Mouse (Mus musculus): Measurements from ENCODE around the gene 9530003J23Rik. TPM values are rescaled to one million over a fixed set of nuclear protein-coding genes. Genes with fewer than 3 reads are reported as not detected.
A peak's percentile ranks its signal among the peaks of the same experiment; 100 is the strongest.
"Not testable (repeated sequence)": the region's sequence is repeated elsewhere in the genome, so short reads cannot be mapped to it uniquely, and the experiment has no call there.

9530003J23Rik gene
- polyA plus RNA-seq, 1 experiment from 2014 or later = not detected

- peaks cover 19% of the 10 kb centered on the region for H3K4me1 ChIP-seq
- peak overlapping the region; percentile 82 for H3K9ac ChIP-seq (replicated peaks)
- WGBS = 0% methylated on average over 9 of the region's 9 CpGs
- H3K27me3 ChIP-seq (replicated peaks) = no peaks in the 10 kb centered on the region
- H3K36me3 ChIP-seq = peaks cover 30% of the 10 kb centered on the region
- peak overlapping the region; percentile 98 for H3K27ac ChIP-seq (replicated peaks)
- H3K9me3 ChIP-seq (replicated peaks) = no peaks in the 10 kb centered on the region
- ATAC-seq (ENCODE audit: low FRiP score) = peak; percentile 59; the same call in 1 of the 2 replicates
- H3K4me2 ChIP-seq = peak overlapping the region; percentile 89
- H3K4me3 ChIP-seq (replicated peaks) = peak overlapping the region; percentile 61
Observed at GRCm38 (mm10) chr10:117223758-117224101, 14.8 kb downstream of the 9530003J23Rik start.

- peaks cover 39% of the 10 kb centered on the region for H3K36me3 ChIP-seq
- H3K9ac ChIP-seq (replicated peaks) = no peak overlapping the region
- no peaks in the 10 kb centered on the region for H3K9me3 ChIP-seq (replicated peaks)
- H3K27me3 ChIP-seq (replicated peaks) = no peaks in the 10 kb centered on the region
- no peak overlapping the region for H3K27ac ChIP-seq (replicated peaks)
- 73% methylated on average over 3 of the region's 3 CpGs for WGBS
- ATAC-seq (ENCODE audit: low FRiP score) = no peak
- peak overlapping the region; percentile 89 for H3K4me2 ChIP-seq
- peaks cover 19% of the 10 kb centered on the region for H3K4me1 ChIP-seq
- no peak overlapping the region for H3K4me3 ChIP-seq (replicated peaks)
Observed at GRCm38 (mm10) chr10:117222821-117223220, 15.7 kb downstream of the 9530003J23Rik start.

GRCm38 (mm10) chr10:117218351-117218750 is 20.2 kb downstream of the 9530003J23Rik start:
- no peak overlapping the region for H3K9ac ChIP-seq (replicated peaks)
- no peak overlapping the region for H3K4me3 ChIP-seq (replicated peaks)
- H3K36me3 ChIP-seq = peaks cover 73% of the 10 kb centered on the region
- no peak for ATAC-seq (ENCODE audit: low FRiP score)
- no peak overlapping the region for H3K4me2 ChIP-seq
- peaks cover 9% of the 10 kb centered on the region for H3K4me1 ChIP-seq
- 94% methylated on average over 8 of the region's 8 CpGs for WGBS
- no peaks in the 10 kb centered on the region for H3K9me3 ChIP-seq (replicated peaks)
- H3K27me3 ChIP-seq (replicated peaks) = no peaks in the 10 kb centered on the region
- no peak overlapping the region for H3K27ac ChIP-seq (replicated peaks)

GRCm38 (mm10) chr10:117217246-117217840 is 21.2 kb downstream of the 9530003J23Rik start:
- Histone ChIP-seq H3K4me3 (replicated peaks) (no peak overlapping the region), H3K27ac (replicated peaks) (no peak overlapping the region), H3K4me1 (no peaks in the 10 kb centered on the region), H3K27me3 (replicated peaks) (no peaks in the 10 kb centered on the region), H3K36me3 (peaks cover 74% of the 10 kb centered on the region), H3K9ac (replicated peaks) (no peak overlapping the region), H3K4me2 (no peak overlapping the region), H3K9me3 (replicated peaks) (no peaks in the 10 kb centered on the region)
- 81% methylated on average over 20 of the region's 20 CpGs for WGBS
- ATAC-seq (ENCODE audit: low FRiP score) = no peak

- Histone ChIP-seq H3K9me3 (replicated peaks) (no peaks in the 10 kb centered on the region), H3K4me3 (replicated peaks) (no peak overlapping the region), H3K4me2 (no peak overlapping the region), H3K4me1 (no peaks in the 10 kb centered on the region), H3K36me3 (peaks cover 68% of the 10 kb centered on the region), H3K27me3 (replicated peaks) (no peaks in the 10 kb centered on the region), H3K9ac (replicated peaks) (no peak overlapping the region), H3K27ac (replicated peaks) (no peak overlapping the region)
- WGBS = 69% methylated on average over 5 of the region's 5 CpGs
- ATAC-seq (ENCODE audit: low FRiP score) = no peak
Observed at GRCm38 (mm10) chr10:117216793-117217192, 21.7 kb downstream of the 9530003J23Rik start.

GRCm38 (mm10) chr10:117216132-117216495 is 22.4 kb downstream of the 9530003J23Rik start:
- H3K9me3 ChIP-seq (replicated peaks) = no peaks in the 10 kb centered on the region
- H3K4me2 ChIP-seq = no peak overlapping the region
- H3K4me1 ChIP-seq = no peaks in the 10 kb centered on the region
- H3K27ac ChIP-seq (replicated peaks) = no peak overlapping the region
- H3K36me3 ChIP-seq = peaks cover 61% of the 10 kb centered on the region
- no peak for ATAC-seq (ENCODE audit: low FRiP score)
- H3K4me3 ChIP-seq (replicated peaks) = no peak overlapping the region
- no peak overlapping the region for H3K9ac ChIP-seq (replicated peaks)
- WGBS = 97% methylated on average over 9 of the region's 9 CpGs
- no peaks in the 10 kb centered on the region for H3K27me3 ChIP-seq (replicated peaks)

- Histone ChIP-seq H3K4me1 (no peaks in the 10 kb centered on the region), H3K4me2 (no peak overlapping the region), H3K9me3 (replicated peaks) (no peaks in the 10 kb centered on the region), H3K9ac (replicated peaks) (no peak overlapping the region), H3K27ac (replicated peaks) (no peak overlapping the region), H3K27me3 (replicated peaks) (no peaks in the 10 kb centered on the region), H3K4me3 (replicated peaks) (no peak overlapping the region), H3K36me3 (peaks cover 57% of the 10 kb centered on the region)
- no peak for ATAC-seq (ENCODE audit: low FRiP score)
- WGBS = 93% methylated on average over 25 of the region's 25 CpGs
Observed at GRCm38 (mm10) chr10:117215409-117216131, 22.9 kb downstream of the 9530003J23Rik start.

- Histone ChIP-seq H3K4me1 (peaks cover 5% of the 10 kb centered on the region; the same call in 1 of the 2 replicates), H3K36me3 (peaks cover 19% of the 10 kb centered on the region), H3K9ac (replicated peaks) (no peak overlapping the region), H3K27me3 (replicated peaks) (no peaks in the 10 kb centered on the region), H3K9me3 (replicated peaks) (no peaks in the 10 kb centered on the region), H3K27ac (replicated peaks) (no peak overlapping the region), H3K4me2 (no peak overlapping the region), H3K4me3 (replicated peaks) (no peak overlapping the region)
- 92% methylated on average over 6 of the region's 6 CpGs for WGBS
- no peak for ATAC-seq (ENCODE audit: low FRiP score)
Observed at GRCm38 (mm10) chr10:117211023-117211422, 27.5 kb downstream of the 9530003J23Rik start.

GRCm38 (mm10) chr10:117209469-117209938 is 29.0 kb downstream of the 9530003J23Rik start:
- ATAC-seq (ENCODE audit: low FRiP score) = peak; percentile 67; the same call in 1 of the 2 replicates
- Histone ChIP-seq H3K9ac (replicated peaks) (no peak overlapping the region), H3K4me2 (peak overlapping the region; percentile 53), H3K4me1 (peaks cover 5% of the 10 kb centered on the region; the same call in 1 of the 2 replicates), H3K9me3 (replicated peaks) (no peaks in the 10 kb centered on the region), H3K27me3 (replicated peaks) (no peaks in the 10 kb centered on the region), H3K27ac (replicated peaks) (no peak overlapping the region), H3K4me3 (replicated peaks) (peak overlapping the region; percentile 26), H3K36me3 (peaks cover 4% of the 10 kb centered on the region)
- 17% methylated on average over 11 of the region's 11 CpGs for WGBS

GRCm38 (mm10) chr10:117208787-117209186 is 29.7 kb downstream of the 9530003J23Rik start:
- not testable (repeated sequence) for H3K4me1 ChIP-seq; H3K9me3 ChIP-seq (replicated peaks); H3K4me2 ChIP-seq; H3K27me3 ChIP-seq (replicated peaks); H3K9ac ChIP-seq (replicated peaks); ATAC-seq (ENCODE audit: low FRiP score); H3K36me3 ChIP-seq; H3K27ac ChIP-seq (replicated peaks); H3K4me3 ChIP-seq (replicated peaks)
- WGBS = 86% methylated on average over 6 of the region's 6 CpGs

- ATAC-seq (ENCODE audit: low FRiP score) = no peak
- WGBS = 62% methylated on average over 15 of the region's 15 CpGs
Observed at GRCm38 (mm10) chr10:117208221-117208620, 30.3 kb downstream of the 9530003J23Rik start.

GRCm38 (mm10) chr10:117206070-117206469 is 32.4 kb downstream of the 9530003J23Rik start:
- no peak overlapping the region for H3K4me3 ChIP-seq (replicated peaks)
- no peak overlapping the region for H3K9ac ChIP-seq (replicated peaks)
- H3K4me1 ChIP-seq = peaks cover 5% of the 10 kb centered on the region; the same call in 1 of the 2 replicates
- no peak for ATAC-seq (ENCODE audit: low FRiP score)
- H3K9me3 ChIP-seq (replicated peaks) = no peaks in the 10 kb centered on the region
- 94% methylated on average over 3 of the region's 3 CpGs for WGBS
- no peak overlapping the region for H3K27ac ChIP-seq (replicated peaks)
- no peak overlapping the region for H3K4me2 ChIP-seq
- no peaks in the 10 kb centered on the region for H3K27me3 ChIP-seq (replicated peaks)
- H3K36me3 ChIP-seq = no peaks in the 10 kb centered on the region

More at GRCm38 (mm10) chr10:117208221-117208620, 30.3 kb downstream of the 9530003J23Rik start:
- Histone ChIP-seq H3K27me3 (replicated peaks) (no peaks in the 10 kb centered on the region), H3K9ac (replicated peaks) (no peak overlapping the region), H3K4me3 (replicated peaks) (no peak overlapping the region), H3K9me3 (replicated peaks) (no peaks in the 10 kb centered on the region), H3K27ac (replicated peaks) (no peak overlapping the region), H3K4me1 (peaks cover 5% of the 10 kb centered on the region; the same call in 1 of the 2 replicates), H3K36me3 (peaks cover 2% of the 10 kb centered on the region; the same call in 1 of the 2 replicates), H3K4me2 (no peak overlapping the region)
